Mouse (Mus musculus) liver, postnatal 0 days (tissue): ENCODE data around the gene Ccdc130.

Experiments
- CTCF ChIP-seq: sonication (generic); IDR thresholded peaks from 2 replicates; pipeline ENCODE4 v1.5.1; 2016; ENCODE audit warnings: antibody characterized with exemption, low read depth
- EP300 ChIP-seq: IDR thresholded peaks from 2 replicates; pipeline ENCODE4 v1.6.1; 2016; ENCODE audit warnings: antibody characterized with exemption, low read depth, mild to moderate bottlenecking

GRCm38 (mm10) chr8:84233055-84233454, 37.1 kb downstream of the Ccdc130 start:
- no peak for TF ChIP-seq CTCF
- no peak for TF ChIP-seq EP300
